Mouse (Mus musculus): ENCODE results near the gene Rnf225.
"Not testable (repeated sequence)": the region's sequence is repeated elsewhere in the genome, so short reads cannot be mapped to it uniquely, and the experiment has no call there.

Gene Rnf225

DNA sequence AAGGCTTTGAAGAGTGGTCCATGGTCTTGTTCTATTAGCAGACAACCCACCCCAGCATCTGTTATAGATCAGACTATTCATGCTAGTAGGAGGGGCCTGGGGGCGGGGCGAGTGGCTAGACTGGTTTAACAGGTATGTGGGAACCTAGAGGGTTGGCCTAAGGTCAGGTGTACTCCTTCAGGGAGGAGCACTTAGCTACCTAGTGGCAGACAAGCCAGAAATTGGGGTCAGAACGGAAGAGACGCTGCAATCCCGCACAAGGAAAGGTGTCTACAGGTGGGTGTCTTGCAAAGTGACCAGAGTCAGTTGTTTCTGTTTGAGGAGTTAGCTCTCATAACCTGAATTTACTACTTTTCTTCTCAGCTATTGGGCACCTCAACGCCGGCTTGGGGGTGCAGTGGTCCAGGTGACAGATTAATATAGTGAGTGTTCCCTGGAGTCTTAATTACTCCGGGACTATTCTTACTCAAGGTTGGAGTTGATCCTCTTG is at the start of gene Rnf225:
Gene Rnf225, plus strand, starts transcription at position 226 of the 490 bp plus-strand sequence.
- DNase-seq (ENCODE audit: low spot score) = no peak

- DNase-seq (ENCODE audit: low spot score) = no peak
Observed at GRCm38 (mm10) chr7:12880036-12880435, 47.2 kb upstream of the Rnf225 start.

- not testable (repeated sequence) for DNase-seq (ENCODE audit: low spot score)
Observed at GRCm38 (mm10) chr7:12880497-12880896, 46.7 kb upstream of the Rnf225 start.

DNA sequence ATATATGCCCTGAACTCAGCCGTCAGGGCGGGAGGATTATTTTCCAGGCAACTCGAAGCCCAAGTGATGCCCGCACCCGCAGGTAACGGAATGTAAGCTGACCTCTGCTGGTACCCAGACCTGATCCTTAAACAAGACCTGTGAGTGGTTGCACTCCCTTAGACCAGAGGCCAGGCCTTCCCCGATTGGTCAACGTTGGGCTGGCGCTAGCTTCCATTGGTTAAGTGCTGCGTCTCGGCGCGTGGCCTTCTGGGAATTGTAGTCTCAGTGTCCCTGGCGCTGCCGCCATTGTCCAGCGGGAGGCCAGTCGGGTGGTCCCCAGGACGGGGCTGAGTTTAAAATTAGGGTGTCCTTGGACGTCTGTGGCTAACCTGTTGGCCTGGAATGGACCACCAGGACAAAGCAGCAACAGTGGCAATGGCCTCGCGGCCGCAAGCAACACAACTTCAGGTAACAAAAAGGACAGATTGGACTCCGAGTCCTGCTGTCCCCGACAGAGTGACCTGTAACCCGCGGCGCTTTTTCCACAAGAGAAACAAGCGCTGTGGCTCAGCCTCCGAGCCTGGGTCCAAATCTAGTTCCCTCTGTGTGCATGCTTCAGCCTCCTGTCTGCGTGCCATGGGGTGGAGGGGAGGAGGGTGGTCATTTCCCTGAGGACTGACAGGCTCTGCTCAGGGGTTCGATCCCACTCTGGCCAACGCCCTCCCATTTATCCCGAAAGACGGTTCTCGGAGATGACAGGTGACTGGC is 46.1 kb upstream of the Rnf225 start, which contains the start of gene Zfp128:
Gene Zfp128, plus strand, starts transcription at position 267 of the 750 bp plus-strand sequence.
- DNase-seq (ENCODE audit: low spot score) = peak; percentile 91

- DNase-seq (ENCODE audit: low spot score) = no peak
Observed at GRCm38 (mm10) chr7:12886563-12887266, 40.5 kb upstream of the Rnf225 start.

GRCm38 (mm10) chr7:12887585-12887984 is 39.6 kb upstream of the Rnf225 start:
- DNase-seq (ENCODE audit: low spot score) = no peak

DNA sequence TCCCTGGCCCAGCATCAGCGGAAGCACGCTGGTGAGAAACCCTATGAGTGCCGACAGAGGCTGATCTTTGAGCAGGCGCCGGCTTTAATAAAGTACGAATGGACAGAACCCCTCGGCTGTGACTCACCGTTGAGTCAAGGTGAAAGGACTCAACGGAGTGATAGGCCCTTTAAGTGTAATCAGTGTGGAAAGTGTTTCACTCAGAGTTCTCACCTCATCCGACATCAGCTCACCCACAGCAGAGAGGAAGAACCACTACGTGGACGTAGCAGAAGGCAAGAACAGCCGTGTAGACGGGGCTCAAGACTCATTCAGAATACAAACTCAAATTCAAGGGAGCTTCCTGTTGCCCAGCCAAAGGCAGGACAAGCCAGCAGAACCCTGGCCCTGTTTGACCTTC is 36.3 kb upstream of the Rnf225 start:
- DNase-seq (ENCODE audit: low spot score) = no peak

DNA sequence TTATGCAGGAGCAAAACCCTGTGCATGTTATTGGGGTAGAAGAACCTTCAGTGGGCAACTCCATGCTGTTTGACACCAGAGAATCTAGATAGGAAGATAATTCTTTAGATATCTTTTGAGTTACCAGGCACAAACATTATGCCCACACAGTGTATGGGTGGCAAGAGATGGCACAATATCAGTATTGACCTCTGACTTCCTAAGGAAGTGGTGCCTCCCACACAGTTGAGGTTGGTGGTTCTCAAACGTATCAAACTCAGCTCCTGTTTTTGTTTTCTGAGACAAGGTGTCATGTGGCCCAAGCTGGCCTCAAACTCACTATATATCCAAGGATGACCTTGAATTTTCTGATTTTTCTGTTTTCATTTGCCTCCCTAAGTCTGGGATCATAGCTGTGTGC is 35.9 kb upstream of the Rnf225 start:
- no peak for DNase-seq (ENCODE audit: low spot score)

GRCm38 (mm10) chr7:12897655-12898410 is 29.4 kb upstream of the Rnf225 start, which contains the start of gene Zscan22:
TSS of gene Zscan22 (plus strand) at chr7:12897815.
- DNase-seq (ENCODE audit: low spot score) = peak; percentile 94

GRCm38 (mm10) chr7:12901517-12901916 is 25.7 kb upstream of the Rnf225 start:
- no peak for DNase-seq (ENCODE audit: low spot score)

DNA sequence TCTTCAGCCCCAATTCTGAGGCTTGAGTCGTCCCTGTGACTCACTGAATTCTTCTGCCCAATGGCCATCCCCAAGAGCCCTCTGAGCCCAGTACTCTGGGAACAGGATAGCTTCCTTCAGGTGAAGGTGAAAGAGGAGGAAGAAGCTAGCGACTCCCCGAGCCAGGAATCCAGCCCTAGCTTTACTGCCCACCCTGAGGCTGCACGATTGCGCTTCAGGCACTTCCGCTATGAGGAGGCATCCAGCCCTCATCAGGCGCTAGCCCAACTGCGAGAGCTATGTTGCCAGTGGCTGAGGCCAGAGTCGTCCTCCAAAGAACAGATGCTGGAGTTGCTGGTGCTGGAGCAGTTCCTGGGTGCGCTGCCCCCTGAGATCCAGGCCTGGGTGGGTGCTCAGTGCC is 23.6 kb upstream of the Rnf225 start:
- no peak for DNase-seq (ENCODE audit: low spot score)

GRCm38 (mm10) chr7:12905146-12905545 is 22.1 kb upstream of the Rnf225 start:
- no peak for DNase-seq (ENCODE audit: low spot score)

GRCm38 (mm10) chr7:12909498-12909962 is 17.7 kb upstream of the Rnf225 start:
- peak; percentile 22 for DNase-seq (ENCODE audit: low spot score)

DNA sequence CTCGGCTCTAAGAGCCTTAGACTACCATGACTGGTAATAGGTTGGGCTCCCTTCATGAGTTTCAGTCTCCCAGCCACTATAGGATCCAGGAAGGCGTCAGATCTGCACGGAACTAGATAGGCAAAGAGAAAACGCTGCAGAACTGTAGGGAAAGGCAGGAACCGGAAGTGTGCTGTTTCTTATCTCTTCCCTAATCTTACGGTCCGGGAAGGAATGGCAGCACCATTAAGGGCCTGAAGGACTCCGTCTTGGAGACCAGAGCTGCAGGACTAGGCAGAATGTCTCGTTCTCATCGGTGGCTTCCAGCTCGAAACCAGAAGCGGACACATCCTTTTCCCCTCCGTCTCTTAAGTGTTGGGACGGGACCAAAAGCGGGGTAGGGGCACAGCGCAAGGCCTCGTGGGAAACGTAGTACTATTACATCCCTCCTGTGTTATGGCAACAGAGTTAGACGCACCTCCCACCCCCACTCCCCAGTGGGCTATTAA is 17.0 kb upstream of the Rnf225 start:
- no peak for DNase-seq (ENCODE audit: low spot score)

- peak; percentile 30 for DNase-seq (ENCODE audit: low spot score)
Observed at GRCm38 (mm10) chr7:12913556-12913955, 13.7 kb upstream of the Rnf225 start.

DNA sequence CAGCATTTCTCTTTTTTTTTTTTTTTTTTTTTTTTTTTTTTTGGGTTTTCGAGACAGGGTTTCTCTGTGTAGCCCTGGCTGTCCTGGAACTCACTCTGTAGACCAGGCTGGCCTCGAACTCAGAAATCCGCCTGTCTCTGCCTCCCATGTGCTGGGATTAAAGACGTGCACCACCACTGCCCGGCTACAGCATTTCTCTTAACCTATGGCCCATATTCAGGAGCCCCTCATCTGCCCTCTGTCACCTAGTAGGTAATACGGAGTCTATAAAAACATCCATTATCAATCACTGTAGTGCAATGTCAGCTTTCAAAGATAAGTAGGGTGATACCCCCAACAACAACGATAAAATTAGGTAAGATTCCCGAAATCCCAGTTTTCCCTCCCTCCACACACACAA is 6.7 kb upstream of the Rnf225 start:
- DNase-seq (ENCODE audit: low spot score) = not testable (repeated sequence)

DNA sequence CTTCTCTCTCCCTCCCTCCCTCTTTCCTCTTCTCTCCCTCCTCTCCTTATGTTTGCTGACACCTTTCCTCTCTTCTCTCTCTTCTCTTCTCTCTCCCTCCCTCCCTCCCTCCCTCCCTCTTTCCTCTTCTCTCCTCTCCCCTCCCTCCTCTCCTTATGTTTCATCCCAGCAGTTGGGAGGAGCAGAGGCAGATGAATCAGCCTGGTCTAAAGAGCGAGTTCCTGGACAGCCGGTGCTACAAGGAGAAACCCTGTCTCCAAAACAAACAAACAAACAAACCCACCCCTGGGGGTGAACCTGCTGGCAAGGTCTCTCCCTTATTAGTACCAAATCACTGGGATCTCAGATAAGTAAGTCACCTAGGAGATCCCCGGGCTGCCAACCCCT is 5.9 kb upstream of the Rnf225 start:
- no peak for DNase-seq (ENCODE audit: low spot score)

DNA sequence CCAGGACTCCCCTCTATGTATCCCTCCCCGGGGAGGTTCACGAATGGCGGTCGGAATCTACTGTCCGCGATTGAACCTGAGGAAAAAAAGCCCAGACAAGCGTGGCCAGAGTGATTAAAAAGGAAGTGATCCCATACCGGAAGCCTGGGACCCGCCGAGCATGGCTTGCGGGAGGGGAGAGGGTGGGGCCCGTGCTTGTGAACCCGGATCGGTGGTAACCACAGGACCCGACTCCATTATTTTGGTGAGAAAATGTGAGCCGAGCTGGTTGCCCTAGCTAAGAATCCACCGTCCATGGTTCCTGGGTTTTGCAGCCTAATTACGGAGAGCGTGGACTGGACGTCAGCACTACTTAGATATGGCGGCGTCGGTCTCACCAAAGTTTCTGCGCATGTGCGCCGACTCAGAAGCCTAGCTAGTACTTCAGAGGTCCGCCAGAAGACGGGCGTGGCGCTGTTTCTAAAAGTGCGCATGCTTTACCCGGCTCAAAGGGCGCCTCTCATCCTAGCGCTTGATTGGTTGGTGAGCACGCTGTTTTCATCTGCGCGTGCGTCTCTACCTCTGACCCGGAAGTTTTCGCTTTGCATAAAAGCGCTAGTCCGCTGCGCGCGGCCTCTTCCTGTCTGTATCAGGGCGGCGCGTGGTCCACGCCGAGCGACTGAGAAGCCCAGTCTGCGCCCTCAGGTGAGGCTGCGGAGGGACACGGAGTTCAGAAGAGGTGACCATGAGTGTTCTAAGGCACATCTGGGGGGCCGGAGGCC is 5.3 kb upstream of the Rnf225 start, which contains the start of gene Rps5:
Gene Rps5, plus strand, starts transcription at position 586 of the 761 bp plus-strand sequence.
- DNase-seq (ENCODE audit: low spot score) = peak; percentile 98

GRCm38 (mm10) chr7:12922729-12923128 is 4.5 kb upstream of the Rnf225 start:
- no peak for DNase-seq (ENCODE audit: low spot score)

- DNase-seq (ENCODE audit: low spot score) = no peak
Observed at GRCm38 (mm10) chr7:12926316-12926715, 900 bp upstream of the Rnf225 start.

Data from adipocyte (in vitro differentiated cells).